Comparison of ENCODE assay signal across 22 mouse cellular contexts in the genomic region with DNA sequence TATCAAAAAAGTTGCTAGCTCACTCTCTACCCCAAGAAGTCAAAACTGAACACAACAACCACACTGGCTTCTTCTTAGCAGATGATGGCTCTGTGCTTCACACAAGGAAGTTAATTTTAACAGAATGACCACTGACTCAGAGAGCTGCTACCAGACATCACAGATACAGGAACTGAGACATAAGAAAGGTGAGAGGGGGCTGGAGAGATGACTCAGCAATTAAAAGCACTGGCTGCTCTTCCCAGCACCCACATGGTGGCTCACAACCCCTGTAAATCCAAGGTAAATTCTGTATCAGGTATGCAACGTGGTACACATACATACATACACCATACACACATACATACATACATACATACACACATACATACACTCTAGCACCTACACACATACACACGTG.
"Had no signal": no experiment of that assay in that cellular context is flagged by ENCODE, and none has a peak within 500 bp of the region (broad histone marks: within the 10 kb centered on the region; RNA-seq: fewer than 3 reads in every experiment).

No protein-coding gene starts in this region.

- ATAC-seq: liver, postnatal 0 days; lung, postnatal 0 days; midbrain, embryonic 13.5 days; midbrain, embryonic 16.5 days had no signal

- H3K4me2 ChIP-seq: limb, embryonic 13.5 days; lung, embryonic 14.5 days; midbrain, embryonic 13.5 days; neural tube, embryonic 13.5 days had no signal

- H3K4me3 ChIP-seq: layer of hippocampus, adult 2 months; limb, embryonic 10.5 days; limb, embryonic 13.5 days; megakaryocyte, embryonic 14.5 days; midbrain, embryonic 10.5 days; midbrain, embryonic 13.5 days; myocyte; neural tube, embryonic 13.5 days had no signal

- H3K27ac ChIP-seq: layer of hippocampus, adult 2 months; limb, embryonic 10.5 days; limb, embryonic 13.5 days; liver, embryonic 14.5 days; macrophage; midbrain, embryonic 10.5 days; midbrain, embryonic 13.5 days; neural tube, embryonic 13.5 days; stomach, postnatal 0 days had no signal

- H3K9ac ChIP-seq: limb, embryonic 13.5 days; liver, embryonic 14.5 days; liver, postnatal 0 days; lung, embryonic 14.5 days; midbrain, embryonic 13.5 days; neural tube, embryonic 13.5 days had no signal

- H3K27me3 ChIP-seq: limb, embryonic 13.5 days; megakaryocyte, embryonic 14.5 days; midbrain, embryonic 13.5 days; neural tube, embryonic 13.5 days had no signal

- H3K4me1 ChIP-seq: limb, embryonic 10.5 days; midbrain, embryonic 13.5 days; neural tube, embryonic 13.5 days had no signal

- H3K9me3 ChIP-seq: limb, embryonic 10.5 days; limb, embryonic 13.5 days; megakaryocyte, embryonic 14.5 days; midbrain, embryonic 10.5 days; midbrain, embryonic 13.5 days; neural tube, embryonic 13.5 days had no signal

- DNase-seq: kidney, adult 9 months; kidney, postnatal 25 days; layer of hippocampus, adult 9-11 months; liver, postnatal 0 days; lung, embryonic 14.5 days; right cerebral cortex, postnatal 4 days; thymus, adult 2 months; thymus, postnatal 14 days; thymus, postnatal 4 days had no signal
